Mouse (Mus musculus) heart, postnatal 4 days (tissue): ENCODE data around the gene Srcin1. TPM values are rescaled to one million over a fixed set of nuclear protein-coding genes. Genes with fewer than 3 reads are reported as not detected.

Source experiments
- DNase-seq: peaks from one replicate; pipeline ENCODE4 v3.0.0; 2021
- total RNA-seq, 2 experiments: library from RNA; stranded (reverse); gene quantifications; 2 replicates each; pipeline ENCODE4 v1.2.3; 2021

The Srcin1 gene
- total RNA-seq, 2 experiments from 2014 or later, result 0.12 to 0.23 TPM

DNA sequence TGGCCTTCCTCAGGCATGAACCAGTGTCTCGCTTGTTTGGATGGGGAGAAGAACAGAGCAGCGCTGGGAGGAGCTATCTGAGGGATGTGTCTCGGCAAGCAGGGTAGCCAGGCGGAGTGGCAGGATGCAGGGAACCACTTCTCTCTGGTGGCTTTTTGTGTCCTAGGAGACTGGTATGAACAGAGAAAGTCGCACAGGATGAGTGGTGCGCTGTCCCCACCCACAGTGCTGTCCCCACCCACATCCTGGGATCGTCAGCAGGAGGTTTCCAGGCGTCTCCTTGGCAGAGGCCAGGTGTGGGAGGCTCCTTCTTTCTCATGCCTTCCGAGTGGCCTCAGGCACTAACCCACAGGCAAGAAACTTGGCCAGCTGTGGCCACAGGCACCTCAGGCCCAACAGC lies 73.6 kb downstream of the Srcin1 start:
- no peak for DNase-seq

- no peak for DNase-seq
Observed at GRCm38 (mm10) chr11:97500720-97501448, 75.1 kb downstream of the Srcin1 start.

DNA sequence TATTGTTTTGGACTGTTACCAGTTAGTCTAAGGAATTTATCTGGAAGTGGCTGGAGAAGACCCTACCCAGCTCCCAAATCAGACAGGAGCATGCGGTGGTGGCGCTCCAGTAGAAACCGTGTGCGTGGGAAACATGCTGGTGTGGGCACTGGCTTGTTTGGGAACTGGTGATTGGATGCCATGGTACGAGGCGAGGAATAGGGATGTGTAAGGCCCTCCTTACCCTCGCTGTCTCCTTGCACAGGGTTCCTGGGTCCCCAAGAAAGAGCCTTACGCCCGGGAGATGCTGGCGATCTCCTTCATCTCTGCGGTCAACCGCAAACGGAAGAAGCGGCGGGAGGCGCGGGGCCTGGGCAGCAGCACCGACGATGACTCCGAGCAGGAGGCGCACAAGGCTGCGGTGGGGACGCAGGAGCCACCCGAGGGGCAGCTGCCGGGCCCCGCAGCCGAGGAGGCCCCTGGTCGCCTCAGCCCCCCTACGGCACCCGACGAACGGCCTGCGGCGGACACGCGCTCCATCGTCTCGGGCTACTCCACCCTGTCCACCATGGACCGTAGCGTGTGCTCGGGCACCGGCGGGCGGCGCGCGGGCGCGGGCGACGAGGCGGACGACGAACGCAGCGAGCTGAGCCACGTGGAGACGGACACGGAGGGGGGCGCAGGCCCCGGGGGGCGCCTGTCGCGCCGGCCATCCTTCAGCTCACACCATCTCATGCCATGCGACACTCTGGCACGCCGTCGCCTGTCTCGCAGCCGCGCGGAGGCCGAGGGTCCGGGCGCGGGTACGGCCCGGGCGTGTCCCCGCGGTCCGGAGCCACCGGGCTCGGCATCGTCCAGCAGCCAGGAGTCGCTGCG lies 75.9 kb downstream of the Srcin1 start, which contains the start of gene 4933428G20Rik:
4933428G20Rik (minus strand) TSS at position 476 of the 855 bp plus-strand sequence.
- no peak for DNase-seq

GRCm38 (mm10) chr11:97497543-97497942 lies 78.4 kb downstream of the Srcin1 start:
- no peak for DNase-seq

GRCm38 (mm10) chr11:97492836-97493235 lies 83.2 kb downstream of the Srcin1 start:
- DNase-seq, result no peak

GRCm38 (mm10) chr11:97491640-97492039 lies 84.3 kb downstream of the Srcin1 start:
- DNase-seq, result no peak

GRCm38 (mm10) chr11:97489589-97490324 lies 86.2 kb downstream of the Srcin1 start:
- peak; percentile 81 for DNase-seq

DNA sequence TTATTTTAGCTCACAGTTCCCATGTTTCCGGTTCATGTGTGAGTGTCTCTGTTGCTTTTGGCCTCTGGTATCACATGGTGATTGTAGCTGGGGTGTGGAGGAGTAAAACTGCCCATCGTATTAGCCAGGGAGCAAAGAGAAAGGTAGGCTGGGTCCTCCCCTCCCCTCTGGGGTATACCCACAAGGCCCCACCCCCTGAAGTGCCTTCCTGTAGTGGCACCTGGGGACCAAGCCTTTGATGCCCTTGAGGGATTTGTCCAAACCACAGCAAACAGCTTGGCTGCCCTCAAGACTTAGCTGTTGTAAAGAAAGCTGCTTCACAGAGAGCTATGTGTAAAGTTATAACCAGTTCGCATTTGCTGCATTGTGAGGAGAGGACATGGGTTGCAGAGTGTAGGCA lies 88.3 kb downstream of the Srcin1 start:
- no peak for DNase-seq

DNA sequence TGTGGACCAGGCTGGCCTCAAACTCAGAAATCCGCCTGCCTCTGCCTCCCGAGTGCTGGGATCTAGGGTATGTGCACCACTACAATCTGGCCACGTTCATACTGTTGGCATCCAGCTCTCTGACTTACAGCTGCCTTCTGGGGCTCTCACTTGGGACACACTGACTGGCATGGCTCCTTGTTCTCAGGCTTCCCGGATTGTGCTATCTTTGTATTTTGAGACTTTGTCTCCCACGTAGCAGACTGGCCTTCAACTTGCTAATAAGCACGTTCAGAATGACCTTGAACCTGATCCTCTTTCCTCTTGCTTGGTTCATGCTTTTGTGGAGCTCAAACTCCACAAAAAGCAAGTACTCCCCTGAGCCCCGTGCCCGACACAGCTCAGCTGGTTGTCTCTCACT lies 90.3 kb downstream of the Srcin1 start:
- DNase-seq, result no peak

DNA sequence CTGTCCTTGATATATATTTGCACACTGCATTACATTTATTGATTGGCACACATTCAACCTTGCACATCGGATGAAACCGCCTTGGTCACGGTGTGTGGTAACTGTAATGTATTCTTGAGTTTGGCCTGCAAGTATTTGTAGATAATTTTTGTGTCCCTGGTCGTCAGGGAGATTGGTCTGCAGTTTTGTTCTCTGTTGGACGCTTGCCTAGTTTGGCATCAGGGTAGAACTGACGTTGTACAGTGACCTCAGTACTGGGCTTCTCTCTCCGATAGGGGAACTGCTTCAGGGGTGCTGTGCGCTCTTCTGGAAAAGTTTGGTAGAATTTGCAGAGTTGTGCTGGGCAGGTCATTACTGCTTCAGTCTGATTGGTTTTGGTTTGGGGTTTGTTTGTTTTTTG lies 96.2 kb downstream of the Srcin1 start:
- DNase-seq, result peak; percentile 61

GRCm38 (mm10) chr11:97479085-97479484 lies 96.9 kb downstream of the Srcin1 start:
- DNase-seq, result no peak

DNA sequence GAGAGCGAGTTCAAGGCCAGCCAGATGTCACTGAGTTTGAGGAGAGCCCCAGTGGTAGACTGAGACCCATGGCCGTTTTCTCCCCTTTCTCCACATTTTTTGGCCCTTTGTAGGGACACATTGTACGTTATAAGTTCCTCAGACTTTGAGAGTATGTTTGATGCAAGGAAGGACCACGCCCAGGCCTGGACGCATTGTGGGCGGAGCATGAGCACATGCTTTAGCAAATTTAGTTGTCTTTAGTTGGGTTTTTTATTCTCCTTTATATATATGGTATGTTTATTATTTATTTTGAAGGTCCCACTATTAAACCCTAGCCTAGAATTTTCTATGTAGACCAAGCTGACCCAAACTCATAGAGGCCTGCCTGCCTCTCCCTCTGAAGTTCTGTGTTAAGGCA lies 97.6 kb downstream of the Srcin1 start:
- DNase-seq, result no peak

DNA sequence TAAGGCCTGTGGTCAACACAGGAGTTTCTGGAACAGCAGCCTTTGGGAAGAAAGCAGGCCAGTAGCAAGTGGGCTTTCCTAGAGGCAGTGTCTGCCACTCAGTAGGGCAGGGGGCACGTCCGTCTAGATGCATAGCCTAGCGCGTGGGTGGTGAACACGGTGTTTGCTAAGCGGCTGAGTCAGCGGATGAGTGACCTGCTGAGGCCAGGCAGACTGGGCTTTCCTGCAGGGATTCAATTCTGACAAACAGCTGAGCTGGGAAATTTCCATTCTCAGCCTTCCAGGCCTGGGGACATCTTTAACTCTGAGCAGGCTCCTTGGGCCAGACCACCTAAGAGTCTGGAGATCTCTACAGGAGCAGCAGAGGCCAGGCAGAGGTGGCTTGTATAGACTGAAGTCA lies 98.6 kb downstream of the Srcin1 start:
- DNase-seq, result no peak

GRCm38 (mm10) chr11:97476334-97477095 lies 99.5 kb downstream of the Srcin1 start:
- peak; percentile 77 for DNase-seq

DNA sequence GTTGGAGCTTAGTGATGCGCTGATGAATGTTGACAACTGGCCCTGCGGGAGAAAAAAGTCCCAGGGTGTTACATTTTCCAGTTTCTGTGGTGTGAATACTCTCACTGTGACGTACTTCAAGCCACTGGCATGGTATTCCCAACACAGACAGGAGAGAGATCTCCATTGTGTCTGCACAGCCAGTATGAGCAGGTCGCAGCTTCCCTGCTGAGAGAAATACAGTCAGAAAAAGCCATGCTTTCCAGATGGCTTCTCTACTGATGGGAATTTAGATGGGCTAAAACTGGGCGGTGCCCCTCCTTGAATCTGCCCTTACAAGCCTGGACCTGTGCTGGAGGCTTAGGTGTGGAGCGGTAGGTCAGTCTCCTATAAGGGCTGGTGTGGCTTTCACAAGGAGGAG lies 104.7 kb downstream of the Srcin1 start:
- no peak for DNase-seq

GRCm38 (mm10) chr11:97469828-97470227 lies 106.2 kb downstream of the Srcin1 start:
- DNase-seq, result no peak

- DNase-seq, result peak; percentile 91
Observed at GRCm38 (mm10) chr11:97468639-97469287, 107.2 kb downstream of the Srcin1 start.

GRCm38 (mm10) chr11:97466444-97467160 lies 109.4 kb downstream of the Srcin1 start:
- DNase-seq, result no peak

GRCm38 (mm10) chr11:97465957-97466356 lies 110.0 kb downstream of the Srcin1 start:
- no peak for DNase-seq

DNA sequence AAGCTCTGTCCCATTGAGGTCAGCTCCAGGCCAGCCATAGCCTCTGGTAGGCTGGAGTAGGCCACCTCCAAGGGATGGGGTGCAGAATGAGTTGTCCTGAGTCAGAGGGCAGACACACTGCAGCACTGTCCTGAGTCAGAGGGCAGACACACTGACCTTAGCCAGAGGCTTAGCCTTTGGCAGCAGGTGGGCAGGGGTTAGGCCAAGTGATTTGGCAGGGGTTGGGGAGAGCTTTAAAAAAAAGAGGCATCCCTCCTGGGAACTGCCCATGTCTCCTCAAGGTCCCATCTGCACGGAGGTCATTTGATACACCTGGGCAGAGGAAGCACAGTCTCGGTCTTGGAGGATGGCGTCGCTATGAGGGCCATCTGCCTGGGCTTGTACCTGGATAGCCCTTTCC lies 112.0 kb downstream of the Srcin1 start:
- DNase-seq, result no peak

DNA sequence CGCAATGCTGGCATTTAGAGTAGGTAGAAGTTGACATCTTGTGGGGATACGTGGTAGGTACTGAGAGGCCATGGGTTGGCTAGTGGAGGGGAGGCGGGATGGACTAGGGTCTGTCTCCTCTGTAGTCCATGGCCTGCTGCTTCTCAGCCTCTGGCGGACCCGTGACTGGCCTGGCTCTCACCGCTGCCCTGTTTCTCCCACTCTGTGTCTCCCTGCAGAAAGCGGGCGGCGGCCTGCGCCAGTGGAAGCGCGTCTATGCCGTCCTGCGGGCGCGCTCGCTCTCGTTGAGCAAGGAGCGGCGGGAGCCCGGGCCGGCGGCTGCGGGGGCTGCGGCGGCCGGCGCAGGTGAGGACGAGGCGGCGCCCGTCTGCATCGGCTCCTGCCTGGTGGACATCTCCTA lies 112.8 kb downstream of the Srcin1 start:
- DNase-seq, result no peak
